Mouse (Mus musculus) kidney, adult 8-10 months (tissue): ENCODE data around the gene Ccdc191.

ENCODE experiments used
- DNase-seq, 2 experiments: peaks; one replicate each; pipeline ENCODE4 v3.0.0; 2022

Gene Ccdc191

GRCm38 (mm10) chr16:43994623-43995022 lies 105.0 kb downstream of the Ccdc191 start:
- no peak for DNase-seq

DNA sequence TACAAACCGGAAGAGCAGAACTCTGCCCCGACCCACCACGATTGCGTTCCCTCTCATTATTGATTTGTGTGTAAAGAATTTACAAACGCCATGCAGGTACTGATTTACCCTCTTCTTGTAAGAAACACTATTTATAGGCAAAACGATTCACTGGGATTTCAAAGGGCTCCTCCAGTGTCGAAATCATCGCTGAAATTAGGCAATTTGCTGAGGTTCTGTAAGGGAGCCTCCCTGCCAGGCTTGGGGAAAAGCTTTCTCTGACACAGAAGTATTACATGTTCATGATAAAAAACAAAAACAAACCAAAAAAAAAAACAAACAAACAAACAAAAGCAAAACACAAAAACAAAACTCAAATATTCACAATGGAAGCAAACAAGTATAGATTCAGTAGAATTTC lies 109.5 kb downstream of the Ccdc191 start:
- DNase-seq: no peak

DNA sequence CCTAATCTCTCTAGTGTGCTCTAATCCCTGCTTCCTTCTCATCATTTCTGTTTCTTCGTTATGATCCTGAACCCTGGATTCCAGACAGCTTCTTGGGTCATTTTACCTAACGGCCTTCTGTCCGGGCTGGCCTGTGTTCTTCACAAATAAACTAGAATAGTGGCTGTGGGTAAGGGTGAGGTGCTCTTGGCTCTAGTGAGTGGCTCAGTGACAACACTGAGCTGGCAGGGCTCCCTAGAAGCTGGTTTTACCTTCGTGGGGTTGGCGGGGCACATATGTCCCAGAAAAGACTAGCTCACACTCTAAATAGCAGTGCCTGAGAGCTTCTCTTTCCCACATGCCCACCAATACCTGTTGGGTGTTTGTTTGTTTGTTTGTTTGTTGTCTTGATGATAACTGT lies 109.9 kb downstream of the Ccdc191 start:
- DNase-seq: no peak

GRCm38 (mm10) chr16:44002086-44002485 lies 112.5 kb downstream of the Ccdc191 start:
- no peak for DNase-seq

- no peak for DNase-seq
Measured at GRCm38 (mm10) chr16:44011010-44011409, 121.4 kb downstream of the Ccdc191 start.
